Mouse (Mus musculus) urinary bladder, postnatal 14 days (tissue): ENCODE data around the gene Mnt.
A peak's percentile ranks its signal among the peaks of the same experiment; 100 is the strongest.

ENCODE experiments used
- DNase-seq: peaks from one replicate; pipeline ENCODE4 v3.0.0; 2021; ENCODE audit warnings: low spot score

Gene Mnt

DNA sequence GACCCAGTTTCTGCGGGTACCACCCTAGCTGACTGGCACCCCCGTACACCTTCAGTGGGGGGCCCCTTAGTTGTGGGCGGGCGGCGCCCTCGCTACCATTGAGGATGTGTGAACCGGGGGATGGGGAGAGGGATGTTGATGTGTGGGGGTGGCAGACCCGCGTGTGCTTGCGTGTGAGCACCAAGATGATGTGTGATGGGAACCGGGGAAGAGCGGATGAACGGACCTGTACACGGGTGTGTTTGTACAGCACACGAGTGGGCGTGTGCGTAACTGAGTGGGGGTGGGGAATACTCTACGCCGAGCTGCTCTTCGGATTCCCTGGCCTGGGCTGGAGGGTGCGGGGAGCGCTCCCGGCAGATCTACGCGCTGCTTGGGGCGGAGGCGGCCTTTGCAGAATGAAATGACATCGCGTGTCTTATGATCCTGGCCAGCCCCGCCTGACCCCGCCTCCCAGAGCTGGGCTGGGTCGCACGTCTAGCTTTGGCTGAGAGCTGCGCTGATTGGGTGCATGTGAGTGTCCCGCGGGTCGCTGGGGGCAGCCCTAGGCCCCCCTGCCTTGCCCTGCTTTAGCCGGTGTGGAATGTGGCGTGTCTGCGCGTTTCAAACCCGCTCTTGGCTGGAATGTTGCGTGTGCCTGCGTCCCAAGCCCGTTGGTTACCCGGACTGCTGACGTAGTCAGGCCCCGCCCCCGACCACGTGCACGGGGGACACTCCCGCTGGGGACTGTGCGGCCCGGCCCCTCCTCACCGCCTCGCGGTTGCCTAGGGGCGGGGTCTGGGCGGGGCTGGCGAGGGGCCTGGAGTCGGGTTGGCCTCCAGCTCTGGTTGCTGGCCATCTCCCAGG is 1.1 kb downstream of the Mnt start:
- DNase-seq: peak; percentile 100

DNA sequence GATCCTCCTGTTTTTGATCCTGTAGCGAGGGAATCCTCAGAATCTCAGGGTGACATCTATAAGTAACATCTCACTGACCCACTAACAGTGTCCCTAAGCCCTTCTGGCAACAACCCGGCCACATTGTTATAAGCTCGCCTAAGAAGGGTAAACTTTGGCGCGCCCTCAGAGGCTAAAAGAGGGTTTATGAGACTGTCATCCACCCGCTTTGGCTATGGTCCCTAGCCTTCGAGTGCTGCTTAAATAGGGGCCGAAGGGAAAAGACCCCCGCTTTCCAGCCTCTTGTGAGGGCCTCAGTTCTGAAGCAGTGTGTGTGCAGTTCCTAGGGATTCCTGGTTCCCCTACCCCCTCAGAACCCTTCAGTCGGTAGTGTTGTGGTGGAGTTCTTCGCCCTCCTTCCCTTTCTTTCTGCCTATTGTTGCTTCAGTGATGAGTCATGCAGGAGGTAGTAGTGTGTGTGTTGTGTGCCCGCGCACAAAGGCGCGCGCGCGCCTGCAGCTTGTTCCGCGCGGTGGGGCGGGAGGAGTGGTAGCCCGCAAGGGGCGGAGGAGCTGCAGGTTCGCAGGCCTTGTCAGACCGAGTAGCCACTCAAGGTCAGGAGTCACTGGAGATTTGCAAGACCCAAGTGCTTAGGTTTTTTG is 1.9 kb downstream of the Mnt start:
- peak; percentile 75 for DNase-seq

DNA sequence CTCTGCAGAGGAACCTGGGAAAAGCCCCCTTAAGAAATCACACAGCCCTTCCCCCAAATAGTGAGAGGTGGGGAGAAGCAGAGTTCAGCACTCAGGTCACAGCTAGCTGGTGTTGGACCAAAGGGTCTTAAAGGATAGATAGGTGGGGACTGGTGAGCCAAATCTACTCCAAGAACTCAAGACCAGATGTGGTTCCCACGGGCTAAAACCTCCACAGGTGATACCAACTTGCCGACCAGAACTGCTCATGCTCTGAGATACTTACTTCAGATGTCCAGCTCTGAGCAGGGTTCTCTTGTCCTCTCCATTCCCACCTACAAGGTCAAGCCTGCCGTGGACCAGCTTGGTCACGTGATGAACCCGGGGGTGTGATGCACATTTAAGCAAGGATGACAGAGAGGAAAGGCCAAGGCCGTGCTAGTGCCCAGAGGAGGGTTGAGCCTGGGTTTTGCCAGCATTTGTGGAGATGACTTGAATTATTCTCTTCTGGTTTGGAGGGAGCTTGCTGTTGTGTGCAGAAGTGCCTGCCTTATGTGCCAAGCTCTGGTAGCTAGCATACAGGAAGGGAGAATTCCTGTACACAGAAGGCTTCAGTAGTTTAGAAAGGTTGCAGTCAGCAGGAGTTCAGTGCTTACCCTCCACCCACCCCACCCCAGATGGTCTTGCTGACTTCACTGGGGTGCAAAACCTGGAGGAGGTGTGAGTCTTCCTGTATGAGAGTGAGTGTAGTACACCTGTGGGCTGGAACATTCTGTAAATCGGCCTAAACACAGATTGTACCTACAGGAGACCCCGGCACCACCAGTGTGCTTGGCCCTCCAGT is 3.0 kb downstream of the Mnt start:
- DNase-seq: no peak

DNA sequence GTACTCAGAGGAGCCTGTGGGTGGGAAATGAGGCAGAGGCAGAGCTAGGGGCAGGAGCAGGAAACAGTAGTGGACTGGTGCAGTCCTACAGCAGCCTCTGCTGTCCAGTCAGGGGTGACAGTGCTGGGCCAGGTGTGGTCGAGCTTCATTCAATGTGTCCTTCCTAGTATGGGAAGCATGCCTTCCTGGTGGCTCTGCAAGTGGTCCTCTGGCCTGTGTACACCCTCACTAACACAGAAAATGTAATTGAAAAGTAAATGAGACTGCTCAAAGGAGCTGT is 3.6 kb downstream of the Mnt start:
- DNase-seq: peak; percentile 5

DNA sequence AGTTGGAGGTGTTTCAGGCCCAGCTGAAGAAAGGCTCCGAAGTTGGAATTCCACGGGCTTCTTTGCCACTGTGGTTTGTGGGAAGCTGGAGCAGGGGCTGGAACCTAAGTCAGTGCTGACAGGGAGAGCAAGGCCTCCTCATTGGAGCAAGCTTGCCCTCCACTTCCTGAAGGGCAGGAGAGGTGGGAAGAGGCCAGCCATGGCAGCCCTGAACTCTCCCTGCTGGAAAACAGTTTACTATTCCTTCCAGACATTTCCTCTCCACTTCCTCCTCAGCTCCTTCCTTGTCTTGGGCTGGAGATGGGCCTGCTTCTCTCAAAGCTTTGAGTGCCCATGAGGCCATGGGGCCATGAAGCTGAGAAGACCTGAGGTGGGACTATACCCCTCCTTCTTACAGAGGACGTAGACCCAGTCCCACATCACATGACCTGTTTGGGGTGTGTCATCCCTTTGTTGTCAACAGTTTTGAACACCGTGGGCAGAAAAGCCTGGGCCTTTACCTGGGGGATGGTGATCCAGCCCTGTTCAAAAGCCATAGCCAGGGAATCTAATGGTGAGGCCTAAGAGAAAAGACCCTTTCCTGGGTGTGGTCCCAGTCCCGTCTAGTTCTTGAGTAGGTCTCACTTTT is 4.0 kb downstream of the Mnt start:
- DNase-seq: no peak

DNA sequence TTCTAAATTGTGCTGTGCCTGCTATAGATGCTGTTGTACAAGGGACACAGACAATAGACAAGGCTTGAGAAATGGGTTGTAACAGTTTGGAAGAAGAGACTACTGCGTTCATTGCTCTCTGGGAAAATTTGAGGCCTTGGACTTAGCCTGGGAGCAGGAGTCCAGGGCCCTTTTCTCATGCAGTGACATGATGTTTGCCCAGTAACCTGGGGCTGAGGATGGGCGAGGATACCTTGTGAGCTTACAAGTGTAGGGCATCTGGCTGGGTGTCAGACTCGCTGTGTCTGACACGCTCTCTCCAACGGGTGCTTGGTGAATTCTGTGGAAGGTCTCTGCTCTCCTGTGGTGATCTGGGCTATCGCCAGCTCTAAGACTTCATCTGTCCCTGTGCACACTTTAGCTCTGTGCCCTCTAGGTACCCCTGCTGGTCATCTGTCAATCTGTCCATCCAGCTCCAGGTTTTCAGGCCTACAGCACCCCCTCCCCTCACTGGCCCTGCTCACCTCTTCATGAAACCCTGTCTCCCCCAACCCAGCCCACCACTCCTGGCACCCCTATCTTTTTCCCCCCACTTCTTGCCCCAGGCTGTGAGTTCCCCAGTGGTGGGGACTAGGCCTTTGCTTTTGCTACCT is 5.0 kb downstream of the Mnt start:
- peak; percentile 2 for DNase-seq

DNA sequence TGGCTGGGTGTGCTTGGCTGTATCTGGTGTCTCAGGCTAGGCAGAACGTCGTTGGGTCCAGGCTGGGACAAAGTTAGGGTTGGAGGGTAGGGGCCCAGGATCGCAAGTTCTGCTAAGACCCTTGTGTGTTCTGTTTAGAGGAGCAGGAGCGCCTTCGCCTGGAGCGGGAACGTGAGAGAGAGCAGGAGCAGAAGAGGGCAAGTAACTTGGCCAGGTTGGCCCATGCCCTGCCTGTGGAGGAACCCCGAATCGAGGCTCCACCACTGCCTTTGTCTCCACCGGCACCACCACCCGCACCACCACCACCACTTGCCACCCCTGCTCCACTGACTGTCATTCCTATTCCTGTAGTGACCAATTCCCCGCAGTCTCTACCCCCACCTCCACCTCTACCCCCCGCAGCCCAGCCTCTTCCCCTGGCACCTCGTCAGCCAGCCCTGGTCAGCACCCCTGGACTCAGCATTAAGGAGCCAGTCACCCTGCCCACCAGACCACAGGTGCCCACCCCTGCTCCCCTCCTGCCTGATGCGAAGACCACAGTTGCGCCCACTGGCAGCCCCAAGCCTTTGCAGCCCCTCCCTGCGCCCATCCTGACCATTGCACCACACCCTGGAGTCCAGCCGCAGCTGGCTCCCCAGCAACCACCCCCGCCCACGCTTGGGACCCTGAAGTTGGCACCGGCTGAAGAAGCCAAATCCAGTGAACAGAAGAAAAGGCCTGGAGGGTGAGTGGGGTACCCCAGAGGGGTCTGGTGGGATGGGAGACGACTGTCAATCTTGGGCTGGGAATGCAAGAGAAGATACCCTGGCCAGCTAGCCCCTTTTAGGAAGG is 5.7 kb downstream of the Mnt start:
- peak; percentile 4 for DNase-seq

DNA sequence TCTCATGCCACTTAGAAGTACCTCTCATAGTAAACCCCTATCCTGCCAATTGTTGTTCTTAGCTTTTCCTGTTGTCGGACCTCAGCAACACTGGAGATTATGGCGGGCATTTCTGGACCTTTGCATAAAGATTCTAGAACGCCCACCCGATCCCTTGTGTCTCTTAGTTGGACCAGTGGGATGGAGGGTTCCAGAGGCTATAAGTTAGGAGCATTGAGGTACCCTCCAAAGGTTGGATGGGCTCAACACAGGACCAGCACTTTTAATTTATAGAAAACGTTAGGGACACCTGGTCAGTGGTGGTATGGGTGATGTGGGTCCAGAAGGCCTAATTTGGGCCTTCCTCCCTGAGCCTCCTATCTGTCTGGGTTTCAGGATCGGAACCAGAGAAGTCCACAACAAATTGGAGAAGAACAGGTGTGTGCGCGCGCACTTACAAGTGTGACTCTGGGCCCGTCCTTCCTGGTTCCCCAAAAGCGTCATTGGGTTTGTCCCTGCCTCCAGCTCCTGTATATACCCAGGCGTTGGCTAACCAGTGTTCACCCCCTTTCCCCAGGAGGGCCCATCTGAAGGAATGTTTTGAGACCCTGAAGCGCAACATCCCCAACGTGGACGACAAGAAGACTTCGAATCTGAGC is 6.5 kb downstream of the Mnt start:
- peak; percentile 2 for DNase-seq

DNA sequence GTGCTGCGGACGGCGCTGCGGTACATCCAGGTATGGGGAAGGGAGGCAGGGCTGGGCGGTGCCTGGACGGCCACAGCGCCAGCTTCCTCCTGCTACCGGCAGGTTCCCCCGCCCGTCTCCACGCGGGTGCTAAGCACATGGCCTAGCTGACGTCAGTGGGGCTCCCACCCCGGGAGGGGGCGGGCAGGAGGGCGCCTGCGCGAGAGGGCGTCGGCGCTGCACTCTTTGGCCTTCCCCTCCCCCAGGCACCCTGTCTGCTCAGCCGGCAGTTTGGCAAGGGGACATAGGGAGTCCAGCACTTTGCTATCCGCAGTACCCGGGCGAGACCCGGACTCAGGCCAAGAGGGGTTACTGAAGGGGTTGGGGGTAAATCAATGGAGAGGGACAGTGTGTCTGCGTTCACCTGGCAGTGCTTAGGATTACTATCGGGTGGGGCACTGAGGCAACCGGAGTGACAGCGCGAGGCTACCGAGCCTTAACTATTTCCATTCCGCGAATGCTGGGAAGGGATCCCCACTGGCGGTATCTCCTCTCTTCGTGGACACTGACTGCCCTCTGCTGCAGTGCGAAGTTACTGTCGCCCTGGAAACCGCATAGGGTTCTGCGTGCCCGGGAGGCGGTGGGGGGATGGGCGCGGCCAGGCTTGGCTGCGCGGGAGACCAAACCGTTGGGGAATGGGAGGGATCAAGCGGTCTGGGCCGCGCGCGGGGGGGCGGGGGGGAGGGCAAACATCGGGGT is 7.1 kb downstream of the Mnt start:
- DNase-seq: peak; percentile 97

DNA sequence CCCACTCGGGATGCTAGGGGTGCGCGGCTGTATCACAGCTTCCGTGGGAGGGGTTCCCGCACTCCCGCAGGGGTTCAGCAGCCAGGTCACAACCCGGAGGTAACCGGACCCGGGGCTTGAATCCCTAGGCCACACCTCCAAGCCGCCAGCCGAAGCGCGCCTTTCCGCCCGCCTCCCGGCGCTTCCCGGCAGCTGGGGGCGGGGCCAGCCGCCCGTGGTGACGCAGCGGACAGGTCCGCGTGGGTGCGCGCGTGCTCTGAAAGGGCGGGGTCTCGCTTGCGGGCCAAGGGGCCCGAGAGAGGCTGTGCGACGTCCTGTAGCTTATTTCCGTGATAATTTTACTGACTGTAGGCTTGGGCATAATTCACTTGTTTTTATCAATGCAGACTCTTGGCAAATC is 7.7 kb downstream of the Mnt start:
- peak; percentile 95 for DNase-seq

DNA sequence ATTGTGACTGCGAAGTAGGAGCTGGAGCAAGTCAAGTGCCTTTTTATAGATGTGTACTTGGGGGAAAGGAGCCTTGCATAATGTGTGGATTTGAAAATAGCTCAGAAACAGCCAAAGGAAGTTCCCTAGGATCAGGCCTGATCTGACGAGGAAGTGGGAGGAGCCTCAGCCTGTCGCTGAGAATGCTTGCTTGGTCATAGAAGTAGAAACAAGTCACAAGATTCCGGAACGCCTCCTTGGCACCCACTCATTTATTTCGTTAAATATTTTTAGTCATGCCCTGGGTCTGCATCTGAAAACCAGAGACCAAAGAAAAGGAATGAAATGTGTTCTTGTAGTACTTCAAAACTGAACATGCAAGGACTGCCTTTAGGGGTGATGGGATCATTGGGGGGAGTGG is 8.3 kb downstream of the Mnt start:
- DNase-seq: peak; percentile 61

DNA sequence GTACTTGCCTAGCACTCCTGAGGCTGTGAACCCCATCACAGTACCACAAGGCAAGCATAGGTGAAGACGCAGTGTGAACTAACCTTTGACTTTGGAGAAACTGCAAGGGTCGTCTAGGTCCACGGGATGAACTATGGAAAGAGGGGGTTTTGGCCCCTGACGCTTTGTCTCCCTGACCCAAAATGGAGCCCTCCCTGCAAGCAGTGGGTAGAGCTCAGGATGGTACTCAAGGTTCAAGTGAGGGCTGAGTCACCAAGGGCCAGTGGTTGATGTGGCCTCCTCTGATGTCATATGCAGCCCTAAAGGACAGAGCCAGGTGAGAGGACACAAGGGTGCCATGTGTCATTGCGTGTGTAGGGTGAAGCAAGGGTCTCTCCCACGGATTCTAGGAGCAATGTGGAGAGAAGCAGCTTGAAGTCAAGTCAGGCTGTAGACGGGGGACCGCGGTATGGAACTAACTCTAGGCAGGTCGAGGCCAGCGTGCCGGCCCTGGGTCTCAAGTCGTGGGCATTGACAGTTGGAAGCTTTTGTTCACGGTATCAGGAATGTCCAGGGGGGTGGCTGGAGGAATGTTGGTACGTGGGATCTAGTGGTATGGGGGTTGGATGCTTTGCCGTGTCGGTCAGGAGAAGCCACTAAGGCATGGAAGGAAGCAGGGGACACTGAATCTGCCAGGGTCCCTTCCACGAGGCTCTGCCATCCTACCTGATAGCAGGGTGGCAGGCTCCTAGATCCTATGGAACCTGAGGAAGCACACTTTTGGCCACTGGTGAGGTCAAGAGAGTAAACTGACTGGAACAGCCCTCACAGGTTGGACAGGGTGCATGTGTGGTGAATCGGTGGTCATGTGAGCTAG is 9.4 kb downstream of the Mnt start:
- DNase-seq: no peak

DNA sequence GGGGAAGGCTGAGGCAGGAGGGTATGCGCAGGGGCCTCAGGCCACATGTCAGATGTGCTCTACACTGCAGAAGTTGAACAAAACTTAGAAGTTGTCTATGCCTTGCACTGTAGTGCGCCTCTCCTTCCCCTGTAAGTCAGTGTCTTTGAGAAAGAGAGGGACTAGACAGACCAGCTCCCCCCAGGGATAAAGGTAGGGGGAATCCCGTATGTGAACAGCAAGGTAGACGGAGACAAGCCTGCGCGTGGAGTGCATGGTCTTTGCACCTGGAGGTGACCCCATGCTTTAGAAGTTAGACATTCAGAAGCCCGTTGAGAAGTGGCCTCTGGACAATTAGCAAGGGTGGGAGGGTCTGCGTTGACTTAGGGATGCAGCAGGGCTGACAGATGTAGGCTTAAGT is 10.0 kb downstream of the Mnt start:
- DNase-seq: no peak

DNA sequence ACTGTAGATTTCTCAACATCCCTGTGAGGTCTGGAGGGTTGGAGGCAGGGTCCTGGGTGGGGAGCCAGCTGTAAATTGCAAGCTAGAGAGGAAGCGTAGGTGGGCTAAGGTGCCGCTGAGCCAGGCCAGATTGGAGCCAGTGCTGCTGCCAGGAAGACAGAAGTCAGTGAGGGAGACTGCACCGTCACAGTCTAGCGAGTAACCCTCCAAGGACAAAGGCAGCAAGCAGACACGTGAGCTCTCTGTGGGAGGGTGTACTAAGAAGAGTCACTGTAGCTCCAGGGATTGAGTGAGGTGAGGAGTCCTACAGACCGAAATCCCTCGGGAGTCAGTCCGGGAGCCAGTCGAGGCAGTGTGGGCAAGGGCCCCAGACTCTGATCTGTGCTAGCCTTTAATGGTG is 10.6 kb downstream of the Mnt start:
- no peak for DNase-seq

DNA sequence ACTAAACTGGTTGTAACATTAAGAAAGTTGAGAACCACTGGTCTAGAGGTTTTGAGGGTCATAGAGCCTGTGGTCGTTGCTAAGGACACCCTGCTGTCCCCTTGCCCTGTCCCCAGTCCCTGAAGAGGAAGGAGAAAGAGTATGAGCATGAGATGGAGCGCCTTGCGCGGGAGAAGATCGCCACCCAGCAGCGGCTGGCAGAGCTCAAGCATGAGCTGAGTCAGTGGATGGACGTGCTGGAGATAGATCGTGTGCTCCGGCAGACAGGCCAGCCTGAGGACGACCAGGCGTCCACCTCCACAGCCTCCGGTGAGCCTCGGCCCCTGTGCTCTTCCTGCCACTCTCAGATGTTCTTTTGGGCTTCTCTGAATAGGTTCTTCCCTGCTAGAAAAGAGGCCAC is 11.3 kb downstream of the Mnt start:
- no peak for DNase-seq

DNA sequence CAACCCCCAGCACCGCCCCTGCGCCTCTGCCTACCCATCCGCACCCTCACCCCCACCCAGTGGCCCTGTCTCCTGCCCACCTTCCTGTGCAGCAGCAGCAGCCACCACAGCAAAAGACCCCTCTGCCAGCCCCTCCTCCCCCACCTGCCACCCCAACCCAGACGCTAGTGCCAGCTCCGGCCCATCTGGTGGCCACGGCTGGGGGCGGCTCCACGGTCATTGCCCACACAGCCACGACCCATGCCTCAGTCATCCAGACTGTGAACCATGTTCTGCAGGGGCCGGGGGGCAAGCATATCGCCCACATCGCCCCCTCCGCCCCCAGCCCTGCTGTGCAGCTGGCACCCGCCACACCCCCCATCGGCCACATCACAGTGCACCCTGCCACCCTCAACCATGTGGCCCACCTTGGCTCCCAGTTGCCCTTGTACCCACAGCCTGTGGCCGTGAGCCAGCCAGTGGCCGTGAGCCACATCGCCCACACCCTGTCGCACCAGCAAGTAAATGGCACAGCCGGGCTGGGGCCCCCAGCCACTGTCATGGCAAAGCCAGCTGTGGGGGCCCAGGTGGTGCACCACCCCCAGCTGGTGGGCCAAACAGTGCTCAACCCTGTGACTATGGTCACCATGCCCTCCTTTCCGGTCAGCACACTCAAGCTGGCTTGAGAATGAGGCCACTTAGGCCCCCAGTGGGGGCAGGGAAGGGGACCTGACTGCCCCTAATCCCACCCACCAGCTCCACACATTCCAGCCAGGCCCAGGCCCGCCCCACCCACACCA is 12.1 kb downstream of the Mnt start:
- no peak for DNase-seq

DNA sequence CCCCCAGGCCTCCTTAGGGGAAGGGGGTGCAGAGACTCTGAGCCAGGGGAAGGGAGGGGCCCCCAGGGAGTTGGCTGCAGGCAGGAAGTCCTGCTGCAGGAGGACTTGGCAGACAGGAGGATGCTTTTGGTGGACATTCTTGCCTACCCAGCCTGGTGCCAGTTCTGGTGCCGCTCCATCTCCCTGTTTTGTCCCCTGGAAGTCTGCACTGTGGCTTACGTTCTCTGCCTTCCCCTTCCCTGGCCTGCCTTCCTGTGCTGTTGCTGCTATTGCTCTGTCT is 12.7 kb downstream of the Mnt start:
- DNase-seq: no peak

DNA sequence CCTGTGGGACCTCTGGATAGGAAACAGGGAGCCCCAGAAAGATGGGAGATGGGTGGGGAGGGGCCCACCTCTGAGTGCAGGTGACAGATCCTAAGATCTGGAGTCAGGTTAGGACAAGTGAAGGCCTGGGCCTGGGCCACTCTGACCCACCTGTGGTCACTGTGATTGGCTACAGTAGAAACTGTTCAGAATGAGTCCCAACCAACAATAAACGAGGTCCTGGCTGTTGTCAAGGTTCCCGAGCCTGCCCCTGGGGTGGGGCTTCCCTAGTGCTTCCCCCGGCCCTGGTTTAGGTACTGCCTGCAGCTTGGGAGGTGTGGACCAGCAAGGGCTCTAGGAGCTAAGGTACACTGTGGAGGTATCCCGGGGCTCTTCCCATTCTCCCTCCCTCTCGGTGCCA is 13.0 kb downstream of the Mnt start:
- DNase-seq: no peak

DNA sequence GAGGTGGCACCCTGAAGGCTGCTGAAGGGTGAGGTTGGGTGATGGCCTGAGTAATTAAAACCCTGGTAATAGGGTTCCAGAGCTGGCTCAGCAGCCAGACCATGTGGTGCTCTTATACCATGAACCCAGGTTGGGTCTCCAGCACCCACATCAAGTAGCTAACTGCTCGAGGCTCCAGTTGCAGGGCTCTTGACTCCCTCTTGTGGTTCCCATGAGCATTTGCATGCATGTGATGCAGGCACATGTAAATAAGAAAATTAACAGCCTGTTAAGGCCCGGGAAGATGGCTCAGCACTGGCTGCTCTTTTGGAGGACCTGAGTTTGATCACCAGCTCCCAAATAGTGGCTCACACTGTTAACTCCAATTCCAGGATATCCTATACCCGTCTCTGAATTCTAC is 15.1 kb downstream of the Mnt start:
- DNase-seq: no peak
